Mouse (Mus musculus): ENCODE results near the gene Cep19. TPM values are rescaled to one million over a fixed set of nuclear protein-coding genes. Genes with fewer than 3 reads are reported as not detected.

Cep19 gene
- polyA plus RNA-seq, 1 experiment from 2014 or later = 17.3 TPM

- no peaks in the 10 kb centered on the region for H3K36me3 ChIP-seq (ENCODE audit: insufficient read depth, low read length)
- 81% methylated on average over 7 of the region's 7 CpGs for WGBS
- TF ChIP-seq EP300 (IDR thresholded peaks at IDR 0.05) (no peak), CTCF (IDR thresholded peaks at IDR 0.05) (no peak)
Measured at GRCm38 (mm10) chr16:32135842-32136357, 36.3 kb downstream of the Cep19 start.

GRCm38 (mm10) chr16:32138954-32139353 is 39.4 kb downstream of the Cep19 start:
- H3K27me3 ChIP-seq (replicated peaks; ENCODE audit: insufficient read depth, low read length) = no peaks in the 10 kb centered on the region
- no peak for DNase-seq (ENCODE audit: low spot score)
- peaks cover 12% of the 10 kb centered on the region for H3K36me3 ChIP-seq (ENCODE audit: insufficient read depth, low read length)
- H3K4me1 ChIP-seq (ENCODE audit: insufficient read depth, low read depth, low read length) = no peaks in the 10 kb centered on the region
- H3K9ac ChIP-seq (replicated peaks; ENCODE audit: low read depth) = no peak overlapping the region
- no peak for TF ChIP-seq CTCF (IDR thresholded peaks at IDR 0.05)
- no peak for TF ChIP-seq EP300 (IDR thresholded peaks at IDR 0.05)
- WGBS = 69% methylated on average over 1 of the region's 1 CpGs
- no peak for ATAC-seq
- no peak overlapping the region for H3K27ac ChIP-seq (ENCODE audit: low read length)
- no peaks in the 10 kb centered on the region for H3K9me3 ChIP-seq (ENCODE audit: low read length)
- no peak overlapping the region for H3K4me2 ChIP-seq (replicated peaks; ENCODE audit: low read depth, low read length)
- H3K4me3 ChIP-seq (ENCODE audit: low read depth, low read length) = no peak overlapping the region

More at GRCm38 (mm10) chr16:32135842-32136357, 36.3 kb downstream of the Cep19 start:
- Histone ChIP-seq H3K27ac (ENCODE audit: low read length) (no peak overlapping the region), H3K4me2 (replicated peaks; ENCODE audit: low read depth, low read length) (no peak overlapping the region), H3K9me3 (ENCODE audit: low read length) (no peaks in the 10 kb centered on the region), H3K4me1 (ENCODE audit: insufficient read depth, low read depth, low read length) (no peaks in the 10 kb centered on the region), H3K4me3 (ENCODE audit: low read depth, low read length) (no peak overlapping the region), H3K9ac (replicated peaks; ENCODE audit: low read depth) (no peak overlapping the region), H3K27me3 (replicated peaks; ENCODE audit: insufficient read depth, low read length) (no peaks in the 10 kb centered on the region)
- ATAC-seq = no peak
- no peak for DNase-seq (ENCODE audit: low spot score)

- no peaks in the 10 kb centered on the region for H3K27me3 ChIP-seq (replicated peaks; ENCODE audit: insufficient read depth, low read length)
- no peaks in the 10 kb centered on the region for H3K9me3 ChIP-seq (ENCODE audit: low read length)
- no peak overlapping the region for H3K9ac ChIP-seq (replicated peaks; ENCODE audit: low read depth)
- peaks cover 19% of the 10 kb centered on the region for H3K36me3 ChIP-seq (ENCODE audit: insufficient read depth, low read length)
- no peak for TF ChIP-seq EP300 (IDR thresholded peaks at IDR 0.05)
- WGBS = 94% methylated on average over 15 of the region's 15 CpGs
- DNase-seq (ENCODE audit: low spot score) (no peak), ATAC-seq (no peak)
- H3K4me3 ChIP-seq (ENCODE audit: low read depth, low read length) = no peak overlapping the region
- H3K4me1 ChIP-seq (ENCODE audit: insufficient read depth, low read depth, low read length) = no peaks in the 10 kb centered on the region
- no peak overlapping the region for H3K27ac ChIP-seq (ENCODE audit: low read length)
- H3K4me2 ChIP-seq (replicated peaks; ENCODE audit: low read depth, low read length) = no peak overlapping the region
Measured at GRCm38 (mm10) chr16:32143766-32144165, 44.2 kb downstream of the Cep19 start.

GRCm38 (mm10) chr16:32144592-32144991 is 45.0 kb downstream of the Cep19 start:
- no peak for ATAC-seq
- WGBS = 85% methylated on average over 17 of the region's 17 CpGs
- no peak for TF ChIP-seq EP300 (IDR thresholded peaks at IDR 0.05)
- TF ChIP-seq CTCF (IDR thresholded peaks at IDR 0.05) = no peak

GRCm38 (mm10) chr16:32147589-32148207 is 48.1 kb downstream of the Cep19 start:
- Histone ChIP-seq H3K4me3 (ENCODE audit: low read depth, low read length) (no peak overlapping the region), H3K4me2 (replicated peaks; ENCODE audit: low read depth, low read length) (no peak overlapping the region), H3K27me3 (replicated peaks; ENCODE audit: insufficient read depth, low read length) (no peaks in the 10 kb centered on the region), H3K27ac (ENCODE audit: low read length) (no peak overlapping the region), H3K9me3 (ENCODE audit: low read length) (no peaks in the 10 kb centered on the region), H3K36me3 (ENCODE audit: insufficient read depth, low read length) (peaks cover 19% of the 10 kb centered on the region), H3K4me1 (ENCODE audit: insufficient read depth, low read depth, low read length) (no peaks in the 10 kb centered on the region), H3K9ac (replicated peaks; ENCODE audit: low read depth) (no peak overlapping the region)
- ATAC-seq = peak; percentile 40
- DNase-seq (ENCODE audit: low spot score) = no peak
- TF ChIP-seq CTCF (IDR thresholded peaks at IDR 0.05) = 0 out of 2 replicates have a peak, but pooled peaks have one; percentile 8
- TF ChIP-seq EP300 (IDR thresholded peaks at IDR 0.05) = no peak
- 62% methylated on average over 10 of the region's 13 CpGs for WGBS

More at GRCm38 (mm10) chr16:32144592-32144991, 45.0 kb downstream of the Cep19 start:
- no peak overlapping the region for H3K9ac ChIP-seq (replicated peaks; ENCODE audit: low read depth)
- H3K9me3 ChIP-seq (ENCODE audit: low read length) = no peaks in the 10 kb centered on the region
- no peaks in the 10 kb centered on the region for H3K4me1 ChIP-seq (ENCODE audit: insufficient read depth, low read depth, low read length)
- no peak overlapping the region for H3K4me3 ChIP-seq (ENCODE audit: low read depth, low read length)
- DNase-seq (ENCODE audit: low spot score) = no peak
- H3K27me3 ChIP-seq (replicated peaks; ENCODE audit: insufficient read depth, low read length) = no peaks in the 10 kb centered on the region
- H3K36me3 ChIP-seq (ENCODE audit: insufficient read depth, low read length) = peaks cover 19% of the 10 kb centered on the region
- H3K27ac ChIP-seq (ENCODE audit: low read length) = no peak overlapping the region
- H3K4me2 ChIP-seq (replicated peaks; ENCODE audit: low read depth, low read length) = no peak overlapping the region

- Histone ChIP-seq H3K4me2 (replicated peaks; ENCODE audit: low read depth, low read length) (no peak overlapping the region), H3K9me3 (ENCODE audit: low read length) (no peaks in the 10 kb centered on the region), H3K4me3 (ENCODE audit: low read depth, low read length) (no peak overlapping the region), H3K27ac (ENCODE audit: low read length) (no peak overlapping the region), H3K4me1 (ENCODE audit: insufficient read depth, low read depth, low read length) (no peaks in the 10 kb centered on the region), H3K36me3 (ENCODE audit: insufficient read depth, low read length) (no peaks in the 10 kb centered on the region), H3K27me3 (replicated peaks; ENCODE audit: insufficient read depth, low read length) (no peaks in the 10 kb centered on the region), H3K9ac (replicated peaks; ENCODE audit: low read depth) (no peak overlapping the region)
- TF ChIP-seq EP300 (IDR thresholded peaks at IDR 0.05) = no peak
- TF ChIP-seq CTCF (IDR thresholded peaks at IDR 0.05) = no peak
- ATAC-seq (no peak), DNase-seq (ENCODE audit: low spot score) (no peak)
- 89% methylated on average over 1 of the region's 1 CpGs for WGBS
Measured at GRCm38 (mm10) chr16:32153976-32154375, 54.4 kb downstream of the Cep19 start.
